Mouse (Mus musculus): Measurements from ENCODE around the gene Crat.

Crat gene

DNA sequence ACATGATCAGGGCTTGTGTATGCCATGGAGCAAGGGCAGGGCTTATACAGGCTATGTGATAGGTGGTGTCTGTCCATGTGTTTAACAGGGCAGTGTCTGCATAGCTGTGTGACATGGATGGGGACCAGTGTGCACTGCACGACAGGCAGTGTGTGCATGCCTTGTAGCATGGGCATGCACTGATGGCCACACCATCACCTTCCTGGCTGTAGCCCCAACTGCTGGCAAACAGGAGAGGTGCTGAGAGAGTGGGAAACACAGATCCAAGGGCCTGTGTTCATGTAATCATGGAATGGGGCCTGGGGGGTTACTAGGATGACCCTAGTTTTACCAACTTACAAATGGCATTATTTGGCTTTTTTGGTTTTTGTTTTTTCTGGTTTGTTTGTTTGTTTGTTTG is 11.7 kb downstream of the Crat start:
- DNase-seq (ENCODE audit: low spot score): no peak

- no peak for DNase-seq (ENCODE audit: low spot score)
Observed at GRCm38 (mm10) chr2:30402843-30403242, 12.8 kb downstream of the Crat start.

DNA sequence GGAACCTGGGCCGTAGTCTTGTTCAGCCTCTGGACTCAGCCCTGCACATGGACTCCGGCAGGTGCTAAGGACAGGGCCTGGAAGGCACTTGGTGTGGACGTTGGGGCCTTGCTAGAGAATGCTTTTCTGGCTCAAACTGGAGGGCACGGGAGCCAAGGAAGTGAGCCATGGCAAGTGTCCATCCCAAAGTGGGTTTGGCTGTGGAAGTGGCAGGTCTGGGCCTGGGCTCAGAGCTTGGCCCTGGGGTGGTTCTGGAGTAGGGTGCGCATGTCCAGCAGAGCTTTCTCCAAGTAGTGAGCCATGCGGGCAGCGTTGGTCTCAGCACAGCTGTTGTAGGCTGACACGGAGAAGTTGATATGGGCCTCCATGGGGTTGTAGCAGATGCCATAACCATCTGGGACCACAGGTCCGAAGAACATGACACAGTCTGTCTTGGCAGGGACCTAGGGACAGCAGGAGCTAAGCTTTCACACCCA is 13.2 kb downstream of the Crat start:
- DNase-seq (ENCODE audit: low spot score): no peak

DNA sequence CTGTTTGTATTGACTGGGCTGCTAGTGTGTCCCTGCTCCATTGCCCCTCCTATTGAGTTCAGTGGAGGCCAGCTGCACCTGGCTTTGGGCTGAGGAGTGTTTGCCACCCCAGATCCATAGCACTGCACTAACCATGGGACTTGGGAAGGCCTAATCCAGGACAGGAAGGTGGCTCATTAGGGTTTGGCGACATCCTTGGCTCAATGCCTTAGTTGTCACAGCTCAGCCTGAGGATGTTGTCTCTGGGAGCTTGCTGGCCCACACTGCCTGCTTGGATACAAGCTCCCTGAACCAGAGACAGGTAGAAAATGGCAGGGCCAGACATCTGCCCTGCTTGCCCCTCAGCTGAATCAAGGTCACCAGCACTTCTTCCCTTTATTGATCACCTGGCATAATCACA is 14.0 kb downstream of the Crat start:
- DNase-seq (ENCODE audit: low spot score): no peak

GRCm38 (mm10) chr2:30399191-30400171 is 16.1 kb downstream of the Crat start:
- DNase-seq (ENCODE audit: low spot score): no peak

DNA sequence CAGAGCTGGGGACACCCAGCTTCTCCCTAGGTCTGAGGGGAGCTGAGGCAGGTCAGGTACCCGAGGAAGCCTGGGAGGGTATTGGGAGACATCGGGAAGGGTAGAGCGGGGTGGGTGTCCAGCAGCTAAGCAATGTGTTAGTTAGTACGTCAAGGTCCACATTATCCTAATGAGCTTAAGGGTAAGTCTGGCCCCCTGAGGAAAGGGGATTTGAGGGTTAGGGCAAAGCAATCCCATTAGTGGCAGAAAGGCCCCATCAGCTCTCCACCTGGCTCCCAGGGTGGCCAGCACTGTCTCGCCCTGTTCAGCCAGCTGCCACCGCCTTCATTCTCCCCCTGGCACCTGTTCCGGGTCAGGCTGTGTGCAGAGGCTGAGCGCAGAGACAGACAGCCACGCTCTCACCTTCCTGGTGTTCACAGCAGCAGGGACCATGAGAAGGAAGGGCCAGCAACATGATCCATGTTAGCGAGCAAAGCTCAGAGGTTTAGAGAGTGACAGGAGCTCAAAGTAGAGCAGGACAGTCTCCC is 17.6 kb downstream of the Crat start:
- no peak for DNase-seq (ENCODE audit: low spot score)

DNA sequence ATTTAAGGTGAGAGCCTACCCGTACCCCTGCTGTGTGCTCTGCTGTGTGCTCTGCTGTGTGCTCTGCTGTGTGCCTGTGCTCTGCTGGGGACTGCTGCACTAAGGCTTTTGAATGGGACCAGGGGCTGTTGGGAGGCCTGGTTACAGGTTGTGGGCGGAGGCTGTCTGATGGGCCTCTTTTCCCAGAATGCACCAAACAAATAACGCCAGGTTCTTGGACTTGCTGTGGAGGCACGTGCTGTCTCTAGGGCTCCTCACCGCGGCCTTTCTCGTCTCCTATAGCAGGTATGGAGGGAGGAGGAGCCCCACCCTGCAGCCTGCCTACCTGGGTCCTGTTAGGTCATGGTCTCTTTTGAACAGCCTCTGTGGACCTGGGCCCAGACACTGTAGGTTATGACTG is 19.4 kb downstream of the Crat start:
- no peak for DNase-seq (ENCODE audit: low spot score)

DNA sequence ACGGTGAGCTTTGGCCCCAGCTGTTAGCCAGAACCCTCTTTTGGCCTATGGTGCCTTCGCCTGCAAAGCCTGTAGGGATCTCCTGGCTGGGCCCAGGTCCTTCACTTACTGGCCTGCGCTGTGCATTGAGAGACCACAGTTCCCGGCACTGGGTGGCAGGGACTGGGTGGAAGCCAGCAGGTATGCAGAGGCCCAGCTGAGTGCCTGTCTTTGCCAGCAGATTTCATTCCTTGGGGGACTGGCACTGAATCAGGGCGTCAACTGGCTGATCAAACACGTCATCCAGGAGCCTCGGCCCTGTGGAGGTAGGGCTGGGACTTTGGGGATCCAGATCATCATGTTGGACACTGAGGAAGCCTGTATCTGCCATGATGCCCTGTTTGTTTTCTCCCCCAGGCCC is 19.9 kb downstream of the Crat start:
- no peak for DNase-seq (ENCODE audit: low spot score)

DNA sequence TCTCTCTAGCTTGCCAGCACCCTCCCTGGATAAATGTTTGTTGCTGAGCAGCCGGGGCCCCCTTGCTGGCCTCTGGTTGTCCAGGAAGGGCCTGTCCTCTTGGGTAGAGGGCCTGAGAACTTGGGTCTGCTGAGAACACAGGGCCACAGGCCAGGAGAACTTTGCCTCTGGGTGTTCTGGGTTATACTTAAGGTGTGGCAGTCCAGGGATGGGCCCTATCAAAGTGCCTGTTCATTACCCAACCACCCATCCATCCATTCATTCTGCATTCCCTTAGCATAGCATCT is 22.3 kb downstream of the Crat start:
- DNase-seq (ENCODE audit: low spot score): no peak

DNA sequence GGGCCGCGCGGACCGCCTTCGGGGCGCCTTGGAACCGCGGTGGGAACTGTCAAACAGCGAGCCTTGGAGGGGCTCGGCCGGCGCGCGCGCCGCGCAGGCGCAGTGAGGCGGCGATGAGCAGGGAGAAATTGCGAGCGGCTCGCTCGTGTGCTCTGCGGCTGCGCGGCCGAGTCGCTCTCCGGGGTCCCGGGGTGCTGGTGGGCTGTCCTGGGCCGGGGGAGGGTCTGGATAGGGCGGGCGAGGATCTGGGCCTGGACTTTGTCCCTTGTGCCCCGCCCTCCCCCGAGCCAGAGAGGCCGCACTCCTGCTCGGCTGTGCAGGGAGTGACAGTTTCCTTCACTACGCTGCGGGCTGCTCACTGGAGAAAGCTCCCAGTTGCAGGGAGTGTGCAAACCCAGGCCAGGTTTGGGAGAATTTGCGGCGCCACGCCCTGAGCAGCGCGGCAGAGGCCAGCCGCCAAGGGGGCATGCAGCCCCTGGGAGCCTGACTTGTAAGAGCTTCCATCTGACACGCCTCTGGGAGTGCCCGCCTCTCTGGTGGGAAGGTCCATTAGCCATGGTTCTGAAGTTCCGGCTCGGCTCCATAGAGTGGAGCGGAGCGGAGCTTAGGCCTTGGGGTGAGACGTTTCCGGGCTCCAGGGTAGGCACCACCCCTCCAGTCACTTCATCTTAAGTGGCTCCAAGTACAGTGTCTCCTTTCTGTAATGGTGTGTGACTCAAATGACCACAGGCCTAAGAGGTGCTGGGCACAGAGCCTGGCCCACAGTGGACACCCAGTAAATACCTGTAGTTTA is 22.8 kb downstream of the Crat start:
- DNase-seq (ENCODE audit: low spot score): peak; percentile 75

- peak; percentile 92 for DNase-seq (ENCODE audit: low spot score)
Observed at GRCm38 (mm10) chr2:30392114-30392576, 23.5 kb downstream of the Crat start, which contains the start of gene Dolpp1. Dolpp1 (plus strand) TSS chr2:30392254.

DNA sequence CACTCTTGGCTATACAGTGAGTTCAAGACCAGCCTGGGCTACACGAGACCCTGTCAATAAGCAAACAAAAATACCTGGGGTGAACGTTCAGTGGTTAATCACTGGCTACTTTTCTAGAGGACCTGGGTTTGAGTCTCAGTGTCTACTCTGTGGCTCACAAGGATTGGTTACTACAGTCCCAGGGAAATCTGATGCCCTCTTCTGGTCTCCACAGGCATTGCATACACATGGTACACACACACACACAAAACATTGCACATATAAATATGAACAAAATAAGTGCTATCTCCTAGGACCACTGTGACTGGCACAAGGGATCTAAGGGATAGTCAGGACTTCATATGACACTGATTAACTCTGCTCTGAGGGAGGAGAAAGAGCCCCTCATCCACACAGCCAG is 26.6 kb downstream of the Crat start:
- no peak for DNase-seq (ENCODE audit: low spot score)

DNA sequence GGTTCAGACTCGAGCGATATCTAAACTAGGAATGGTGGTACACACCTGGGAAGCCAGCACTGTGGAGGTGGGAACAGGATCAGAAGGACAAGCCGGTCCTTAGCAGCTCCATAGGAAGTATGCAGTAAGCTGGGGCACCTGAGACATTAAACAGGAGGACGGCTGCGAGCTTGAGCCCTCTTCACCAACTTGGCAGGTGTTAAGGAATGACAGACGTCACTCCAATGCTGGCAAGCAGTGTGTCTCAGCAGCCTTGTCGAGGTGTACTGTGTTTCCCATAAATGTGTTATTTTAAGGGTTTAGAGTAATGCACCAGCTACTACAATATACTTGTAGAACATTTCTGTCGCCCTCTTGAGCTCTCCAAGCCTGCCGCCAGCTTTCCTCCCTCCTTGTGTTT is 28.7 kb downstream of the Crat start:
- DNase-seq (ENCODE audit: low spot score): no peak

GRCm38 (mm10) chr2:30385591-30385990 is 30.0 kb downstream of the Crat start:
- DNase-seq (ENCODE audit: low spot score): no peak

DNA sequence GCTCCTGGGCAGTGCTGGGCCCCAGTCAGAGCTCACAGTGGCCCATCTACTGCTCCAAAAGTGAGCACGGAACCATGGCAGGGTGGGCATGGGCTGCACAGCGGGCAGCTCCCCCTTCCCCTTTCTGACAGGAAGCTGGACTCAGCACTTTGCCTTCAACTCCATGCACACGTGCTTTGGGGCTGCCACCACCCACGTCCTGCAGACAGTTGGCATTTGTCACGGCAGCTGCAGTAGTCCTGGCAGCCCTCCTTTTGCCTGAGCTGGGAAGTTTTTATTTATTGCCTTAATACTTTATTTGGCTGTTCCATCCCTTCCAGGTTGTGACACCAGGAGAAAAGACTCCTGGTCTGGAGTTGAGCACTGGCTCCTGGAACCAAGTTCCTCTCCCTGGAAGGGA is 30.8 kb downstream of the Crat start:
- no peak for DNase-seq (ENCODE audit: low spot score)

- DNase-seq (ENCODE audit: low spot score): no peak
Observed at GRCm38 (mm10) chr2:30381377-30381725, 34.3 kb downstream of the Crat start.

DNA sequence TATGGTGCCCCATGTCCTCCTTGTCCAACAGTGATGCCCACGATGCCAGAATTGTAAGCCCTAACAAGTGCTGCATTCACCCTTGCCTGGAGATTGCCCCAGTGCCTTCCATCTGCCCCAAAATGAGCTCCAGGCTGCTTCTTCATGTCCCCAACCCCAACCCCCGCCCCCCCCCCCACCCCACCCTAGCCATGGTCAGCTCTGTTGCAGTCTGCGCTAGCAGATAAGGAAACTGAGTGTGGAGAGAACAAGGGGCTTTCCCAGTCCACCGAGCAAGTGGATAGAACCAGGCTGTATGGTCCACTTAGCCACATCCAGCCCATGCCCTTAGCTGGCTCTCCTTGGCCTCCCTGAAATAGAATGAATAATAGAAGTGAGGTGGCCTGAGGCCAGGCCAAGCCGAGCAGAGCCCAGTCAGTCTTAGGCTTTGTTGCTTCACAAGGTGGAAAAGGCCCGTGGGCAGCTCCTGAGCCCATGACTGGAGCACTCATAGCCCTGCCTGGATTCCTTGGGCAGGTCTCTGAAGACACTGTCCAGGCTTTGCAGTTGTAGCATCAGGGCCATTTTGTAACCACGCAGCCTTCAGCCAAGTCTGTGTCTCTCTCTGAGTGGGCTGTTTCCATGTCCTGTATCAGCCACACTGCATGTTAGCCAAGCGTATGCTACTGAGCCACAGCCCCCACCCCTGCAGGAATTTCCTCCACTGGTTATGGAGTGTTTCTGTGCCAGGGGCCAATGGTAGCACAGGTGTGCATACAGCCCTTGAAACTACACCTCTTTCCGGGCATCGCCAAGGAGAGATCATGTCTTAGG is 34.8 kb downstream of the Crat start:
- DNase-seq (ENCODE audit: low spot score): no peak

- no peak for DNase-seq (ENCODE audit: low spot score)
Observed at GRCm38 (mm10) chr2:30379307-30379706, 36.3 kb downstream of the Crat start.

DNA sequence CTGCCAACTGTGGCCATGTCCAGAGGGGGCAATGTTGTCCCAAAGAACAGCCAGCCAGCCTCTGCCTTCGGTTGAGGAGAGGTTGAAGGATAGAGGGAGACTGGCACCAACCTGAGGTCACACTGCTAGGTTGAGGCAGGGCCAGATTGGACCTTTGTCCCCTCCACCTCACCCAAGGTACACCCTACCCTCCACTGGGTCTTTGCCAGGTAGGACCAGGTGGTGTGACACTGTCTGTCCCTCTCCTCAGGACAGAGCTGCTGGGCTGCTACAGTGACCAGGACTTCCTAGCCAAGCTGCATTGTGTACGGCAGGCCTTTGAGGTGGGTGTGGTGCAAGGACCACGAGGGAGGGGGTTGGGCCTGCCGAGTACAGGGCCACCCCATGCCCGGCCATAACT is 37.9 kb downstream of the Crat start:
- DNase-seq (ENCODE audit: low spot score): no peak

DNA sequence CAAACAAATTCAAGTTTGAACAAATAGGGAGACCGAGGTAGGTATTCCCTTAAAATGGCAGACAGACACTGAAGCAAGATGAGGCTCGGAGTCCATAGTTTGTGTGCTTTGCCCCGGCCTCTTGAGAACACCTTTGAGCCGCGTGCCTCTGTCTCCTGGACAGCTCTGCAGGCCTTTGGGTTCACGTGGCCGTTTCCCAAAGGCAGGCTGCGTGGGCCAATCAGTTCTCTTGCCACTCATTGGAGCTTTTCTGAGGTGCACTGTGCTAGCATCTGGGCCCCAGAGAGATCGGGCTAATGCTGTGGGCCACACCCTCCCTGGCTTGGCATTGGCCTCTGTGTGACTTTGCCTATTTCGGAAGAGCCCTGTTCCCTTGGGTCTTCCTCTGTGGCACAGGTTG is 39.7 kb downstream of the Crat start:
- no peak for DNase-seq (ENCODE audit: low spot score)

DNA sequence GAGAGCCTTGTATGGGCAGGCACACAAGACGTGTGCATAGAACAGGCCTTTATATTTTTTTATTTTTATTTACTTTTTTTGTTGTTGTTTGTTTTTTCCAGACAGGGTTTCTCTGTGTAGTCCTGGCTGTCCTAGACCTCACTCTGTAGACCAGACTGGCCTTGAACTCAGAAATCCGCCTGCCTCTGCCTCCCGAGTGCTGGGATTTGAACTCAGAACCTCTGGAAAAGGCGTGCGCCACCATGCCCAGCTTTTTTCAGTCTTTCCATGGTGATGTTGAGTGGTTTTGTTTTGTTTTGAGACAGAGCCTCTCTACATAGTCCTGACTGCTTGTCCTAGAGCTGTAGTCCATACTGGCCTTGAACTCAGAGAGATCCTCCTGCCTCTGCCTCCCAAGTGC is 42.9 kb downstream of the Crat start:
- no peak for DNase-seq (ENCODE audit: low spot score)

DNA sequence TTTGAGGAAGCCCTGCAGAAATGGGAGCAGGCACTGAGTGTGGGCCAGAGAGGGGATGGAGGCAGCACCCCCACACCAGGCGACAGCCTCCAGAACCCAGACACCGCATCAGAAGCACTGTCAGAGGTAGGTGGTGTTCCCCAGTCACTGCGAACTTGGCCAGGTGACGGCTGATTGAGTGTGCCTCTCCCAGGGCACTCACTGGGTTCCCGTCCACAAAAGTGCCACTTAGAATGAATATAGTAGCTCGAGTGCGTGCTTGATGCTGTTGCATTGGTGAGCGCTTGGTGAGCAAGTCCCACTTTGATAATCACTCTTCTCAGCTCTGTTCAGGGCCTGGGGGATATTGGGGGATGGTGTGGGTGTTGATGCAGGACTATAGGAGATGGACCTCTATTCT is 44.1 kb downstream of the Crat start:
- no peak for DNase-seq (ENCODE audit: low spot score)

Data from ovary, postnatal 36 days (tissue).